Mouse (Mus musculus): Measurements from ENCODE around the gene Bcas2. TPM values are rescaled to one million over a fixed set of nuclear protein-coding genes. Genes with fewer than 3 reads are reported as not detected.
"Not testable (repeated sequence)": the region's sequence is repeated elsewhere in the genome, so short reads cannot be mapped to it uniquely, and the experiment has no call there.

The Bcas2 gene
- total RNA-seq, 2 experiments from 2014 or later = 62.0 to 62.9 TPM

- no peak for DNase-seq (ENCODE audit: low spot score in 2 of 2)
These were observed 42.1 kb downstream of the Bcas2 start for GRCm38 (mm10) chr3:103213537-103213936.

- DNase-seq (ENCODE audit: low spot score in 2 of 2) = no peak
These were observed 43.3 kb downstream of the Bcas2 start for GRCm38 (mm10) chr3:103214593-103215285.

- not testable (repeated sequence) for DNase-seq (ENCODE audit: low spot score in 2 of 2)
These were observed 43.9 kb downstream of the Bcas2 start for GRCm38 (mm10) chr3:103215399-103215798.

DNA sequence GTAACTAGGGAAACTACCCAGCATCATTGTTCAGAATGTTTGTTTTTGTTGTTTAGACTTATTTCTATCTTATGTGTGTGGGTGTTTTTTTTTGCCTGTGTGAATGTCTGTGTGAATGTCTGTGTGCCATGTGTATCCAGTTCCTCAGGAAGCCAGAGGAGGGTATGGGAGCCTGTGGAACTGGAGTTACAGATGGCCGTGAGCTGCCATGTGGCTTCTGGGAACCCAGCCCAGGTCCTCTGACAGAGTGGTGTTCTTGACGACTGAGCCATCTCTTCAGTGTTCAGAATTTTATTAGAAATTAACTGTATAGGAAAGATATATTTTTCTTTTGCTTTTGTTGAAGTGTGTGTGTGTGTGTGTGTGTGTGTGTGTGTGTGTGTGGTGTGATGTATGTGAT lies 50.0 kb downstream of the Bcas2 start:
- DNase-seq (ENCODE audit: low spot score in 2 of 2) = peak; percentile 58 to 87

DNA sequence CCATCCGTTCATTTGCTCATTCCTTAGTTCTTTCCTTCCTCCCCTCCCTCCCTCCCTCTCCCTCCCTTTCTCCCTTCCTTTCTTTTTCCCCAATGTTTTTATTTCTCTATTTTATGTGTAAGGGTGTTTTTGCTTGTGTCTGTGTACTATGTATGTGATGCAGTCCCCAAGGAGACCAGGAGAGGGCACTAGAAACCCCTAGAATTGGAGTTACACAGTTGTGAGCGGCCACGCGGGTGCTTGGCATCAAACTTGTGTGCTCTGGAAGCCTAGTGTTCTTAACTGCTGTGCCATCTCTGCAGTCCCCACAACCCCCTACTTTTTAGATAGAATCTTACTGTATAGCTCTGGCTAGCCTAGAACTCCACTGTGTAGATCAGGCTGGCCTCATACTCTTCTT lies 52.3 kb downstream of the Bcas2 start:
- DNase-seq (ENCODE audit: low spot score in 2 of 2) = peak in 1 of 2 experiments; percentile 8

- no peak for DNase-seq (ENCODE audit: low spot score in 2 of 2)
These were observed 52.8 kb downstream of the Bcas2 start for GRCm38 (mm10) chr3:103224231-103224765.

- DNase-seq (ENCODE audit: low spot score in 2 of 2) = no peak
These were observed 56.3 kb downstream of the Bcas2 start for GRCm38 (mm10) chr3:103227729-103228128.

Other genes starting within 250 kb of the Bcas2 start
- not detected for gene Sycp1, start 235.6 kb upstream of the Bcas2 start, total RNA-seq (2021)
- gene Nr1h5, start 207.5 kb upstream of the Bcas2 start, total RNA-seq (2021) = not detected
- gene Sike1, start 175.9 kb upstream of the Bcas2 start, total RNA-seq (2021) = 10 to 100 TPM; 77.9 to 93.2 TPM
- gene Csde1, start 151.2 kb upstream of the Bcas2 start, total RNA-seq (2021) = 100 to 1,000 TPM; 252 to 270 TPM
- gene Nras, start 113.4 kb upstream of the Bcas2 start, total RNA-seq (2021) = 100 to 1,000 TPM in 1 of 2 experiments, 10 to 100 TPM in 1; 84.1 to 101 TPM
- not detected for gene Ampd1, start 97.6 kb upstream of the Bcas2 start, total RNA-seq (2021)
- gene Dennd2c, start 69.1 kb upstream of the Bcas2 start, total RNA-seq (2021) = under 1 TPM; 0.67 to 0.94 TPM
- gene Trim33, start 107.6 kb downstream of the Bcas2 start, total RNA-seq (2021) = 10 to 100 TPM; 50.1 to 50.2 TPM